23 mouse cellular contexts compared by ENCODE assay signal in the genomic region with DNA sequence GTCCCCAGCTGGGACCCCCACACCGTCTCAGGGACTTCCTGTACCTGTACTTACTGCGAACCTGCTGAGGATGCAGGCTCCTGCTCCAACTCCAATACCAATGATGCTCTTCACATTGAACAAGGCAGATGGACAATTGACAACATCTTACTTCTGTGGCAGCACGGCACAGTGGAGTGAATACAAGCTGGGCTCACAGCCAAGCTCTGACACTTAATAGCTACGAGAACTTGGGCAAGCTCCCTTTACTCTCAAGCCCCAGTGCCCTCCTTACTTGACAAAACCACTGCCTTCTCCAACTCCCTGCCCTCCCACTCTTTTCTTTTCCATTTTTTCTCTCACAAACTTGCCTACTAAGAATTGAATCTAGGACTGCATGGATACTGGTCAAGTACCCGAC. TPM values are rescaled to one million over a fixed set of nuclear protein-coding genes. Genes with fewer than 3 reads are reported as not detected.
DNase-seq lines count a peak whose midpoint lies in the region; ATAC-seq and TF ChIP-seq lines count a peak whose summit lies in the region.
"Had no signal": no experiment of that assay in that cellular context is flagged by ENCODE, and none has a peak within 500 bp of the region (broad histone marks: within the 10 kb centered on the region; RNA-seq: fewer than 3 reads in every experiment).

No protein-coding gene starts in this region.

- no peak for TF ChIP-seq CTCF in hindbrain, postnatal 0 days (IDR thresholded peaks at IDR 0.05; ENCODE audit: low read depth)

- H3K4me1 ChIP-seq in hindbrain, postnatal 0 days (ENCODE audit: insufficient read depth, low read length), result no peaks in the 10 kb centered on the region; the same call in 1 of the 2 replicates
- H3K4me1 ChIP-seq in hindbrain, embryonic 13.5 days (replicated peaks), result no peaks in the 10 kb centered on the region
- no peaks in the 10 kb centered on the region for H3K4me1 ChIP-seq in midbrain, embryonic 14.5 days (ENCODE audit: control insufficient read depth, insufficient read depth, low read length)
- H3K4me1 ChIP-seq in midbrain, embryonic 16.5 days (ENCODE audit: control insufficient read depth, insufficient read depth, low read length), result no peaks in the 10 kb centered on the region
- H3K4me1 ChIP-seq: hindbrain, embryonic 12.5 days; intestine, embryonic 15.5 days; limb, embryonic 12.5 days had no signal

- H3K4me3 ChIP-seq in hindbrain, postnatal 0 days (ENCODE audit: low read length), result no peak overlapping the region
- no peak overlapping the region for H3K4me3 ChIP-seq in hindbrain, embryonic 13.5 days
- no peak overlapping the region for H3K4me3 ChIP-seq in midbrain, embryonic 14.5 days (replicated peaks; ENCODE audit: low read depth, low read length)
- H3K4me3 ChIP-seq in midbrain, embryonic 16.5 days (ENCODE audit: low read depth, low read length), result no peak overlapping the region
- H3K4me3 ChIP-seq: heart, embryonic 10.5 days; hindbrain, embryonic 12.5 days; intestine, embryonic 15.5 days; left cerebral cortex, adult 2 months; limb, embryonic 12.5 days; liver, embryonic 13.5 days; megakaryocyte, embryonic 14.5 days had no signal

- WGBS in hindbrain, postnatal 0 days, result 54% methylated on average over 5 of the region's 5 CpGs
- 68% methylated on average over 5 of the region's 5 CpGs for WGBS in hindbrain, embryonic 13.5 days
- WGBS in midbrain, embryonic 14.5 days, result 72% methylated on average over 5 of the region's 5 CpGs
- 75% methylated on average over 5 of the region's 5 CpGs for WGBS in midbrain, embryonic 16.5 days

- no peak overlapping the region for H3K27ac ChIP-seq in hindbrain, postnatal 0 days
- no peak overlapping the region for H3K27ac ChIP-seq in hindbrain, embryonic 13.5 days
- H3K27ac ChIP-seq in midbrain, embryonic 14.5 days (replicated peaks; ENCODE audit: low read depth, low read length), result no peak overlapping the region
- no peak overlapping the region for H3K27ac ChIP-seq in midbrain, embryonic 16.5 days (ENCODE audit: low read length)
- H3K27ac ChIP-seq: heart, embryonic 10.5 days; hindbrain, embryonic 12.5 days; intestine, embryonic 15.5 days; left cerebral cortex, adult 2 months; limb, embryonic 12.5 days; liver, embryonic 13.5 days had no signal

- H3K9me3 ChIP-seq in hindbrain, postnatal 0 days (ENCODE audit: low read length), result no peaks in the 10 kb centered on the region
- H3K9me3 ChIP-seq in hindbrain, embryonic 13.5 days, result no peaks in the 10 kb centered on the region
- no peaks in the 10 kb centered on the region for H3K9me3 ChIP-seq in midbrain, embryonic 14.5 days (ENCODE audit: control insufficient read depth, low read length)
- H3K9me3 ChIP-seq in midbrain, embryonic 16.5 days (replicated peaks; ENCODE audit: control insufficient read depth, low read length, poor library complexity, severe bottlenecking), result no peaks in the 10 kb centered on the region
- H3K9me3 ChIP-seq: heart, embryonic 10.5 days; hindbrain, embryonic 12.5 days; intestine, embryonic 15.5 days; limb, embryonic 12.5 days; liver, embryonic 13.5 days had no signal

- DNase-seq in adrenal gland, postnatal 10 days, result peak; percentile 15
- DNase-seq in adrenal gland, postnatal 4 days (ENCODE audit: low spot score in 2 of 2), result no peak
- peak; percentile 68 for DNase-seq in hindbrain, postnatal 0 days (ENCODE audit: low spot score)
- peak; percentile 31 for DNase-seq in midbrain, embryonic 14.5 days
- DNase-seq in skeletal muscle tissue, adult 2 months (ENCODE audit: low read depth, low spot score), result peak; percentile 17
- DNase-seq in frontal cortex, adult 2 months (ENCODE audit: extremely low spot score in 1 of 2, low spot score in 1 of 2), result no peak
- DNase-seq: adrenal gland, adult 8-10 months; cerebellum, adult 11-12 months; cerebellum, postnatal 36 days; gastrocnemius, postnatal 36 days; kidney, postnatal 4 days; layer of hippocampus, adult 9-11 months; liver, embryonic 13.5 days; lung, postnatal 10 days; thymus, postnatal 36 days had no signal

- H3K36me3 ChIP-seq in hindbrain, postnatal 0 days (ENCODE audit: insufficient read depth, low read length), result no peaks in the 10 kb centered on the region
- H3K36me3 ChIP-seq in hindbrain, embryonic 13.5 days, result no peaks in the 10 kb centered on the region
- no peaks in the 10 kb centered on the region for H3K36me3 ChIP-seq in midbrain, embryonic 14.5 days (ENCODE audit: control insufficient read depth, insufficient read depth, low read length)
- no peaks in the 10 kb centered on the region for H3K36me3 ChIP-seq in midbrain, embryonic 16.5 days (ENCODE audit: control insufficient read depth, insufficient read depth, low read length)
- H3K36me3 ChIP-seq: heart, embryonic 10.5 days; hindbrain, embryonic 12.5 days; intestine, embryonic 15.5 days; limb, embryonic 12.5 days; liver, embryonic 13.5 days had no signal

- no peak overlapping the region for H3K9ac ChIP-seq in hindbrain, postnatal 0 days (replicated peaks; ENCODE audit: low read length)
- no peak overlapping the region for H3K9ac ChIP-seq in hindbrain, embryonic 13.5 days
- H3K9ac ChIP-seq in midbrain, embryonic 14.5 days (replicated peaks; ENCODE audit: low read length), result no peak overlapping the region
- H3K9ac ChIP-seq in midbrain, embryonic 16.5 days (ENCODE audit: low read depth, low read length), result no peak overlapping the region
- H3K9ac ChIP-seq: hindbrain, embryonic 12.5 days; intestine, embryonic 15.5 days; limb, embryonic 12.5 days; liver, embryonic 13.5 days had no signal

- H3K27me3 ChIP-seq in hindbrain, postnatal 0 days (ENCODE audit: insufficient read depth, low read length), result no peaks in the 10 kb centered on the region
- H3K27me3 ChIP-seq in hindbrain, embryonic 13.5 days, result no peaks in the 10 kb centered on the region
- no peaks in the 10 kb centered on the region for H3K27me3 ChIP-seq in midbrain, embryonic 14.5 days (ENCODE audit: control insufficient read depth, insufficient read depth, low read length)
- H3K27me3 ChIP-seq in midbrain, embryonic 16.5 days (ENCODE audit: control insufficient read depth, insufficient read depth, low read depth, low read length), result no peaks in the 10 kb centered on the region
- H3K27me3 ChIP-seq: hindbrain, embryonic 12.5 days; intestine, embryonic 15.5 days; limb, embryonic 12.5 days; megakaryocyte, embryonic 14.5 days had no signal

- ATAC-seq in hindbrain, postnatal 0 days, result no peak
- no peak for ATAC-seq in hindbrain, embryonic 13.5 days (ENCODE audit: low FRiP score)
- no peak for ATAC-seq in midbrain, embryonic 14.5 days (ENCODE audit: low FRiP score, low TSS enrichment)
- ATAC-seq in midbrain, embryonic 16.5 days, result no peak
- ATAC-seq: intestine, embryonic 15.5 days had no signal

- no peak overlapping the region for H3K4me2 ChIP-seq in hindbrain, postnatal 0 days (ENCODE audit: low read depth, low read length)
- no peak overlapping the region for H3K4me2 ChIP-seq in hindbrain, embryonic 13.5 days
- no peak overlapping the region for H3K4me2 ChIP-seq in midbrain, embryonic 14.5 days (ENCODE audit: low read length)
- no peak overlapping the region for H3K4me2 ChIP-seq in midbrain, embryonic 16.5 days (ENCODE audit: low read length)
- H3K4me2 ChIP-seq: hindbrain, embryonic 12.5 days; intestine, embryonic 15.5 days; limb, embryonic 12.5 days; liver, embryonic 13.5 days had no signal

RNA-seq across cellular contexts. Expression of gene Sla2, which starts 26.2 kb away (rescaled TPM):
- under 1 TPM; 0.18 to 0.30 TPM for total RNA-seq in adrenal gland, postnatal 10 days (2021)
- total RNA-seq in adrenal gland, postnatal 4 days (2021), result not detected
- 0.68 TPM in 1 of 2 replicates, not detected in the other for total RNA-seq in hindbrain, postnatal 0 days (2014; rRNA removed)
- 0.13 and 0.15 TPM in 2 replicates for polyA plus RNA-seq in hindbrain, postnatal 0 days (2015; fragmentation: Nextera tagmentation; extraction: Ambion mirVana)
- polyA plus RNA-seq in hindbrain, embryonic 13.5 days (2015; fragmentation: Nextera tagmentation; extraction: Ambion mirVana), result 0.28 and 0.31 TPM in 2 replicates
- polyA plus RNA-seq in midbrain, embryonic 14.5 days (2014; fragmentation: Nextera tagmentation; extraction: Ambion mirVana), result 0.22 TPM in 1 of 2 replicates, not detected in the other
- polyA plus RNA-seq in midbrain, embryonic 16.5 days (2015; fragmentation: Nextera tagmentation; extraction: Ambion mirVana), result 0.20 TPM in 1 of 2 replicates, not detected in the other
- polyA plus RNA-seq in frontal cortex, adult 2 months (2012; rRNA removed), result 0.57 and 0.78 TPM in 2 replicates

RNA-seq across cellular contexts. Expression of gene Rab5if, which starts 50.3 kb away (rescaled TPM):
- total RNA-seq in adrenal gland, postnatal 10 days (2021), result 100 to 1,000 TPM; 277 to 282 TPM
- total RNA-seq in adrenal gland, postnatal 4 days (2021), result 100 to 1,000 TPM; 190 to 203 TPM
- total RNA-seq in hindbrain, postnatal 0 days (2014; rRNA removed), result 131 and 135 TPM in 2 replicates
- polyA plus RNA-seq in hindbrain, postnatal 0 days (2015; fragmentation: Nextera tagmentation; extraction: Ambion mirVana), result 158 and 160 TPM in 2 replicates
- 152 and 155 TPM in 2 replicates for polyA plus RNA-seq in hindbrain, embryonic 13.5 days (2015; fragmentation: Nextera tagmentation; extraction: Ambion mirVana)
- 169 and 171 TPM in 2 replicates for polyA plus RNA-seq in midbrain, embryonic 14.5 days (2014; fragmentation: Nextera tagmentation; extraction: Ambion mirVana)
- polyA plus RNA-seq in midbrain, embryonic 16.5 days (2015; fragmentation: Nextera tagmentation; extraction: Ambion mirVana), result 139 and 147 TPM in 2 replicates
- 101 and 109 TPM in 2 replicates for polyA plus RNA-seq in frontal cortex, adult 2 months (2012; rRNA removed)

RNA-seq across cellular contexts. Expression of gene 4930518I15Rik, which starts 55.4 kb away (rescaled TPM):
- total RNA-seq in adrenal gland, postnatal 10 days (2021), result 1 to 10 TPM; 2.0 to 4.0 TPM
- total RNA-seq in adrenal gland, postnatal 4 days (2021), result 1 to 10 TPM; 4.3 to 5.2 TPM
- total RNA-seq in hindbrain, postnatal 0 days (2014; rRNA removed), result 1.7 and 4.4 TPM in 2 replicates
- 3.6 and 3.8 TPM in 2 replicates for polyA plus RNA-seq in hindbrain, postnatal 0 days (2015; fragmentation: Nextera tagmentation; extraction: Ambion mirVana)
- polyA plus RNA-seq in hindbrain, embryonic 13.5 days (2015; fragmentation: Nextera tagmentation; extraction: Ambion mirVana), result 12.0 and 12.6 TPM in 2 replicates
- polyA plus RNA-seq in midbrain, embryonic 14.5 days (2014; fragmentation: Nextera tagmentation; extraction: Ambion mirVana), result 5.4 and 7.0 TPM in 2 replicates
- 9.2 and 10.2 TPM in 2 replicates for polyA plus RNA-seq in midbrain, embryonic 16.5 days (2015; fragmentation: Nextera tagmentation; extraction: Ambion mirVana)
- polyA plus RNA-seq in frontal cortex, adult 2 months (2012; rRNA removed), result 3.2 and 3.4 TPM in 2 replicates

Comparison
In these comparisons a context has a peak if more than half of its experiments do, and no peak if none do; other contexts are left out.
1. DNase-seq: peak in adrenal gland, postnatal 10 days (single experiment), hindbrain, postnatal 0 days (single experiment), midbrain, embryonic 14.5 days (single experiment) and skeletal muscle tissue, adult 2 months (single experiment); none in adrenal gland, postnatal 4 days (0 of 2) and frontal cortex, adult 2 months (0 of 2).